In the genomic region with DNA sequence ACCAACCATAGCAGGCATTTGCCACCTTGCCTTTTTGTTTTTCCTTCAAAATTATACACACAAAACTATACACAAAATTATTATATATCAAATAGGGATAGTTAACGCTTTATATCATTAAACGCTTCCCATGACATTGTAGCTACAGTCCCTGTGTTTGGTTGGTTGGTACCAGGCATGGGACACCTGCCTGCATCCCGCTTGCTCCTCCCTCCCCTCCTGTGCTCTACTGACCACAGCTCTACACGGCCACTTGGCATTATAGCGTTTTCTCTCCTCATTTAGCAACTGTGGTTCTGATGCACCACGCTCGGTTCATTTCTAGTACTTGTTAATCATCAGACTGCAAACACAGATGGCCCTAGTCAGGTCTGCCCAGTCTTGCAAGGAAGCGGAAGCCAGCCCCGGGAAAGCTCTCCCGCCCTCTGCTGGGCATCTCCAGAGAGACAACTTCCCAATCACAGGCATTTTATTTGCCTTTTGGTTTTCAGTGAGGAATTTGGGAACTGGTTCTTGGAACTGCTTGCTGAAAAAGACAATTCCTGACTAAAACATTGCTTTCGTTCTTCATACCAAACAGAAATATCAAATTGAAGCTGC, we compare ENCODE assay signal across 8 mouse cellular contexts. TPM values are rescaled to one million over a fixed set of nuclear protein-coding genes. Genes with fewer than 3 reads are reported as not detected.
A peak's percentile ranks its signal among the peaks of the same experiment; 100 is the strongest.
DNase-seq lines count a peak whose midpoint lies in the region; ATAC-seq and TF ChIP-seq lines count a peak whose summit lies in the region.

No protein-coding gene starts in this region.

- H3K9me3 ChIP-seq in forebrain, postnatal 0 days (ENCODE audit: low read length): no peaks in the 10 kb centered on the region

- no peaks in the 10 kb centered on the region for H3K4me1 ChIP-seq in forebrain, postnatal 0 days (ENCODE audit: insufficient read depth)

- ATAC-seq in forebrain, postnatal 0 days: peak; percentile 94

- H3K9ac ChIP-seq in forebrain, postnatal 0 days: no peak overlapping the region

- peak overlapping the region; percentile 40 for H3K4me2 ChIP-seq in forebrain, postnatal 0 days (ENCODE audit: low read depth)

- no peak overlapping the region for H3K27ac ChIP-seq in forebrain, postnatal 0 days (ENCODE audit: low read depth, low read length)

- DNase-seq in NIH3T3 (ENCODE audit: low read depth): peak; percentile 88
- DNase-seq in cerebellum, adult 8-10 months: peak; percentile 84
- peak; percentile 90 for DNase-seq in forebrain, postnatal 0 days
- peak; percentile 90 for DNase-seq in heart, postnatal 4 days
- DNase-seq in layer of hippocampus, adult 9-11 months: peak; percentile 81
- DNase-seq in lung, postnatal 10 days: peak; percentile 90
- peak; percentile 85 for DNase-seq in retina, embryonic 14.5 days (ENCODE audit: low spot score)
- peak; percentile 50 for DNase-seq in urinary bladder, adult 2 months (ENCODE audit: low spot score)

- no peaks in the 10 kb centered on the region for H3K36me3 ChIP-seq in forebrain, postnatal 0 days (ENCODE audit: insufficient read depth)

- no peak overlapping the region for H3K4me3 ChIP-seq in forebrain, postnatal 0 days (ENCODE audit: low read depth, low read length)

- WGBS in forebrain, postnatal 0 days: 31% methylated on average over 11 of the region's 11 CpGs

- no peaks in the 10 kb centered on the region for H3K27me3 ChIP-seq in forebrain, postnatal 0 days (ENCODE audit: insufficient read depth, low read length)

- peak; percentile 86 for TF ChIP-seq CTCF in forebrain, postnatal 0 days (IDR thresholded peaks at IDR 0.05; ENCODE audit: low read depth)

RNA-seq across cellular contexts. Expression of a gene that starts 15.5 kb away (rescaled TPM):
- total RNA-seq in forebrain, postnatal 0 days (2014; rRNA removed): 15.2 and 19.1 TPM in 2 replicates
- polyA plus RNA-seq in forebrain, postnatal 0 days (2015; fragmentation: Nextera tagmentation; extraction: Ambion mirVana): 18.7 and 23.7 TPM in 2 replicates
- 1 to 10 TPM; 5.2 to 7.1 TPM for total RNA-seq in heart, postnatal 4 days (2021)
- 5.9 and 7.9 TPM in 2 replicates for polyA plus RNA-seq in urinary bladder, adult 2 months (2012; rRNA removed)

RNA-seq across cellular contexts. Expression of a gene that starts 15.8 kb away (rescaled TPM):
- 8.7 and 9.8 TPM in 2 replicates for total RNA-seq in forebrain, postnatal 0 days (2014; rRNA removed)
- 8.4 and 8.9 TPM in 2 replicates for polyA plus RNA-seq in forebrain, postnatal 0 days (2015; fragmentation: Nextera tagmentation; extraction: Ambion mirVana)
- 1 to 10 TPM; 4.4 to 5.7 TPM for total RNA-seq in heart, postnatal 4 days (2021)
- 8.5 and 10.2 TPM in 2 replicates for polyA plus RNA-seq in urinary bladder, adult 2 months (2012; rRNA removed)
